Mouse (Mus musculus) heart, postnatal 0 days (tissue): ENCODE data around the gene Stap2. TPM values are rescaled to one million over a fixed set of nuclear protein-coding genes. Genes with fewer than 3 reads are reported as not detected.

Experiments
- ATAC-seq: fragments of 200-750 bp; cut with Nextera tagmentation; 2 replicates; pipeline ENCODE4 v1.8.0; 2017; ENCODE audit warnings: low read depth, moderate number of reproducible peaks, moderate library complexity; ENCODE audit not compliant: insufficient read depth
- DNase-seq: peaks from one replicate; pipeline ENCODE4 v3.0.0-alpha.2; 2016; ENCODE audit warnings: low spot score
- H3K27ac ChIP-seq: fragments of 300-500 bp; sonication (generic); 2 replicates; pipeline ENCODE4 v1.5.1; 2014; ENCODE audit warnings: low read depth, mild to moderate bottlenecking
- H3K27me3 ChIP-seq: fragments of 300-500 bp; sonication (generic); 2 replicates; pipeline ENCODE4 v1.6.1; 2014; ENCODE audit warnings: low read length, mixed read lengths; ENCODE audit not compliant: control insufficient read depth, insufficient read depth
- H3K36me3 ChIP-seq: fragments of 300-500 bp; sonication (generic); replicated peaks from 2 replicates; pipeline ENCODE4 v1.6.1; 2014; ENCODE audit warnings: low read length, mixed read lengths; ENCODE audit not compliant: control insufficient read depth, insufficient read depth
- H3K4me1 ChIP-seq: fragments of 300-500 bp; sonication (generic); 2 replicates; pipeline ENCODE4 v1.6.1; 2014; ENCODE audit warnings: antibody characterized with exemption; ENCODE audit not compliant: control insufficient read depth, insufficient read depth
- H3K4me2 ChIP-seq: fragments of 300-500 bp; sonication (generic); 2 replicates; pipeline ENCODE4 v1.6.1; 2014; ENCODE audit warnings: low read depth, mild to moderate bottlenecking, low read length, moderate library complexity
- H3K4me3 ChIP-seq: fragments of 300-500 bp; sonication (generic); 2 replicates; pipeline ENCODE4 v1.5.1; 2014; ENCODE audit warnings: low read depth, low read length
- H3K9ac ChIP-seq: fragments of 300-500 bp; sonication (generic); replicated peaks from 2 replicates; pipeline ENCODE4 v1.6.1; 2014; ENCODE audit warnings: low read depth, low read length, mixed read lengths
- H3K9me3 ChIP-seq: fragments of 300-500 bp; sonication (generic); replicated peaks from 2 replicates; pipeline ENCODE4 v1.6.1; 2016; ENCODE audit warnings: low read length; ENCODE audit not compliant: control insufficient read depth
- CTCF ChIP-seq: IDR thresholded peaks from 2 replicates; pipeline ENCODE4 v1.5.1; 2016; ENCODE audit warnings: antibody characterized with exemption, control low read depth, low read depth
- EP300 ChIP-seq: IDR thresholded peaks from 2 replicates; pipeline ENCODE4 v1.6.1; 2016; ENCODE audit warnings: antibody characterized with exemption, low read depth
- WGBS: fragments of 180-500 bp; shearing (Covaris S2); extraction: QIAGEN DNeasy Blood & Tissue Kit; methylation state at CpG from one replicate; pipeline ENCODE4 v1.1.7; 2014; 5-methylcytosine and 5-hydroxymethylcytosine counted together
- polyA plus RNA-seq: library from polyadenylated mRNA; unstranded; fragments of >200 nt; fragmentation: Nextera tagmentation; extraction: Ambion mirVana; gene quantifications from 2 replicates; pipeline ENCODE4 v1.2.1, GENCODE M21; 2015
- total RNA-seq: library from RNA; depleted of rRNA; stranded (reverse); fragments of >200 nt; gene quantifications from 2 replicates; pipeline ENCODE4 v1.2.3, GENCODE M21; 2014; ENCODE audit warnings: low replicate concordance; rRNA removed

Stap2 gene
- total and polyA plus RNA-seq, 2 experiments from 2014 or later: 16.0 to 23.7 TPM

DNA sequence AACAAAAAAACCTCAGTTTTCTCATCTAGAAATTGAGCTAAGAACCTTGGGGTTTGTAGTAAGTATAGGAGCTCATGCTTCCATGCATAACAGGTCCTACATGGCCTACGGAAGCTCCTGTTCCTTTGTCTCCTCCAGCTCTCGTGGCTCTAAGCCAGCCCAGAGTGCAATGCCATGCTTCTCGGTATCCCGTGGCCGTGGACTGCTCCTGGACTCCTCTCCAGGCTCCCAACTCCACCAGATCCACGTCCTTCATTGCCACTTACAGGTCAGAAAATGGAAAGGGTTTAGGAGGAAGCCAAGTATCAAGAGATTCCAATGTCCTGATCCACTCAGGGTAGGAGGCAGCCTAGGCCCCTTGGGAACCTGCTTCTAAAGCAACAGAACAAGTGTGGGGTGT lies 51.6 kb downstream of the Stap2 start:
- H3K9ac ChIP-seq: no peak overlapping the region
- no peak overlapping the region for H3K4me2 ChIP-seq
- H3K4me1 ChIP-seq: peaks cover 4% of the 10 kb centered on the region; the same call in 1 of the 2 replicates
- no peaks in the 10 kb centered on the region for H3K9me3 ChIP-seq
- ATAC-seq (no peak), DNase-seq (no peak)
- no peaks in the 10 kb centered on the region for H3K36me3 ChIP-seq
- H3K27me3 ChIP-seq: peaks cover 21% of the 10 kb centered on the region; the same call in 1 of the 2 replicates
- no peak overlapping the region for H3K4me3 ChIP-seq
- H3K27ac ChIP-seq: no peak overlapping the region
- TF ChIP-seq CTCF (no peak), EP300 (no peak)
- 58% methylated on average over 6 of the region's 6 CpGs for WGBS

DNA sequence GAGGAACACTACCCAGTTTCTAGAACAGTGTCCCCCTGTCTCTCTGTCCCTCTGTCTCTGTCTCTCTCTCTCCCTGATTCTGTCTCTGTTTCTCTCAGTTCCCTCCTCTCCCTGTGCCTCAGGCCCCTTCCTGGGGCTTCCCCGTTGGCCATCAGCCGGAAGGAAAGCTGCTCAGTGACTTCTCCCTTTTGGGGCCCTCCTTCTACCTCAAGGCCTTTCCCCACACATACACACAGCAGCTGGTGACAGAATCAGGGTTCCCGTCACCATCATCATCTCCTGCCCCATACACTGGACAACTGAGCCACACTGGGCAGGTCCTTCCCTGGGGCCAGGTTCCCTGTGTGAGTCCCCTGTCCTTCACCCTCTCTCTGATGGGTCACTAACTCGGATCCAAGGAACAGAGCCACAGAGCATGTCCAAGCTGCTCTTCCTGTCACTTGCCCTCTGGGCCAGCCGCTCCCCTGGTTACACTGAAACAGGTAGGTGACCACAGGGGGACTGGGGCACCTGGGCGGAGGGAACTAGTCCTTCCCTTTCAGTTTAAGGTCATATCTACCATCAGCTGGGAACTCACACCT lies 52.8 kb downstream of the Stap2 start, which contains the start of gene Ebi3:
Ebi3 (plus strand) TSS at position 194 of the 581 bp plus-strand sequence.
- no peaks in the 10 kb centered on the region for H3K36me3 ChIP-seq
- no peak within 1 kb of the TSS for H3K27ac ChIP-seq
- no peak within 1 kb of the TSS for H3K4me2 ChIP-seq
- no peak for TF ChIP-seq CTCF
- no peak for TF ChIP-seq EP300
- no peak within 1 kb of the TSS for H3K4me3 ChIP-seq
- no peaks in the 10 kb centered on the region; the same call in 1 of the 2 replicates for H3K4me1 ChIP-seq
- ATAC-seq (no peak), DNase-seq (no peak)
- H3K27me3 ChIP-seq: peaks cover 21% of the 10 kb centered on the region; the same call in 1 of the 2 replicates
- no peak within 1 kb of the TSS for H3K9ac ChIP-seq
- WGBS: 52% methylated on average over 6 of the region's 6 CpGs
- H3K9me3 ChIP-seq: no peaks in the 10 kb centered on the region

DNA sequence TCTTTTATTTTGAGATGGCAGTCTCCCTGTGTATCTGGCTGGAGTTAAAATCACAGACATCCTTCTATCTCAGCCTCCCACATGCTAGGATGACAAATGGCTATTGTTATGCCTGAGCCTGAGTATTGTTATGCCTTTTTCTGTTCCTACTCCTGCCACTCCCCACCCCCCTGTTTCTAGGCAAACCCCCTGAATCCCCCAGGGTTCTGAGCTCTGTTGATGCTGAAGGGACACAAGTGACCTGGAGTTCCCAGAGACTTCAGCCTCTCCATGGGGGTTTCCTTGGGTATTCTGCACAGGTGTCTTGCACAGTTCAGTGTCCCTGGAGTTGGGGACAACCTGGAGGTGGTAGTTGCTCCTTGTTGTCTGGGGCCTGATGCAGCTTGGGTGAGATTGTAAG lies 53.3 kb downstream of the Stap2 start:
- DNase-seq (no peak), ATAC-seq (no peak)
- Histone ChIP-seq H3K27me3 (peaks cover 21% of the 10 kb centered on the region; the same call in 1 of the 2 replicates), H3K36me3 (no peaks in the 10 kb centered on the region), H3K9me3 (no peaks in the 10 kb centered on the region), H3K4me2 (no peak overlapping the region), H3K9ac (no peak overlapping the region), H3K4me3 (no peak overlapping the region), H3K27ac (no peak overlapping the region), H3K4me1 (no peaks in the 10 kb centered on the region; the same call in 1 of the 2 replicates)
- TF ChIP-seq CTCF: no peak
- TF ChIP-seq EP300: no peak

DNA sequence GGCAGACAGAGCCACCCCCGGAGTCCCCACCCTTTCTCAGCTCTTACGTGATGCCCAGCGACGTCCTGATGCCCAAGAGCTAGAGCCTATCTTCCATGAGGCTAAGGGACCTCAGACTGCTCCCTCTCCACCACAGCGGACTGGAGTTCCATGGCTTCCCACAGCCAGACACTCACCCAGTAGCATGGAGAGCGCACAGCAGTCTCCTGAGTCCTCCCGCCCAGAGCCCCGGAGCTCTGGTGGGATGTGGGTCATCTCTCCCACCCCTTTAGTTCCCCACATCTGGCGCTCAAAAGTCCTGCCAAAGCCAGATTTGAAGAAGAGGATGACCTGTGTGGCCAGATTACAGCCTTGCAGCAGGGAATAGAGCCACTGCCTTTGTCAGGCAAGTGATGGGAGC lies 54.8 kb downstream of the Stap2 start:
- Histone ChIP-seq H3K9me3 (no peaks in the 10 kb centered on the region), H3K4me1 (no peaks in the 10 kb centered on the region), H3K27ac (no peak overlapping the region), H3K4me2 (no peak overlapping the region), H3K4me3 (no peak overlapping the region), H3K36me3 (no peaks in the 10 kb centered on the region), H3K27me3 (peaks cover 12% of the 10 kb centered on the region; the same call in 1 of the 2 replicates), H3K9ac (no peak overlapping the region)
- no peak for ATAC-seq
- WGBS: 70% methylated on average over 9 of the region's 9 CpGs
- TF ChIP-seq CTCF (no peak), EP300 (no peak)
- DNase-seq: no peak

DNA sequence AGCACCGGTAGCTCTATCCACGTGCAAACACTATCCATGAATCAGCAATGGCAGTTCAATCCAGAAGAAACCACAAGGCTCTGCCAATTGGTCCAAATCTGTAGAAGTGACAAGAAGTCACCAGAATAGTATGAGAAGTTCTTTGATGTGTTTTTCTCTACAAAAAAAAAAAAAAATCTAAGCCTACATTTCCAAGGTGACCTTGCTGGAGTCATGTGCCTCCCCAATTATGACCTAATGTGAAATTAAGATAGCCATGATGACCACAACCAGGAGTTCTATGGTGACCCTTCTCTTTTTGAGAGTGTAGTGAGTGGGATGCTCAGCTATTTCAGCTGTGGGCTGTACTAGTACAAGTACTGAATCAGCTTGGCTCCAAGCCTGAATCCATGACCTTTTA lies 56.0 kb downstream of the Stap2 start, which contains the start of gene Zfp119b:
Zfp119b (minus strand) TSS at position 101 of the 400 bp plus-strand sequence.
- Histone ChIP-seq H3K27ac (no peak within 1 kb of the TSS), H3K4me2 (no peak within 1 kb of the TSS), H3K9ac (no peak within 1 kb of the TSS), H3K36me3 (no peaks in the 10 kb centered on the region), H3K4me1 (no peaks in the 10 kb centered on the region), H3K9me3 (no peaks in the 10 kb centered on the region), H3K27me3 (peaks cover 4% of the 10 kb centered on the region; the same call in 1 of the 2 replicates), H3K4me3 (no peak within 1 kb of the TSS)
- TF ChIP-seq EP300 (no peak), CTCF (no peak)
- no peak for DNase-seq
- 79% methylated on average over 2 of the region's 2 CpGs for WGBS
- ATAC-seq: no peak

DNA sequence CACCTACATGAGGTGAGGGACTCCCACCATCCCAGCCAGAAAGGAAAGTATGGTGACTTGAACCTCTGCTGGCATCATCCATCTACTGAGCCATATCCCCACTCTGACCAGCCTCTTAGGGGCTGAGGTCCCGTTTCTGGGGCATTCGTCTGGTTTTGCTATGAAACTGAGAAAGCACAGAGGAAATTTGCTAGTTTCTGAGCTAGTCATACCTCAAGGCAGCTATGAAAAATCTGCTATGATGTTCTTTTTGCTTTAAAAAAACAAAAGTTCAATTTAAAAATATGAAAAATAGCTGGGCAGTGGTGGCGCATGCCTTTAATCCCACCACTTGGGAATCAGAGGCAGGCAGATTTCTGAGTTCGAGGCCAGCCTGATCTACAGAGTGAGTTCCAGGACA lies 56.7 kb downstream of the Stap2 start:
- ATAC-seq (no peak), DNase-seq (no peak)
- H3K36me3 ChIP-seq: no peaks in the 10 kb centered on the region
- no peaks in the 10 kb centered on the region for H3K4me1 ChIP-seq
- 80% methylated on average over 4 of the region's 4 CpGs for WGBS
- H3K4me3 ChIP-seq: no peak overlapping the region
- H3K27me3 ChIP-seq: no peaks in the 10 kb centered on the region
- H3K4me2 ChIP-seq: no peak overlapping the region
- H3K27ac ChIP-seq: no peak overlapping the region
- H3K9ac ChIP-seq: no peak overlapping the region
- H3K9me3 ChIP-seq: no peaks in the 10 kb centered on the region
- no peak for TF ChIP-seq EP300
- no peak for TF ChIP-seq CTCF

Other genes with a start within 250 kb of the Stap2 start
- gene Zfp119a, start 126.7 kb downstream of the Stap2 start, total RNA-seq: 0.08 and 4.4 TPM in 2 replicates
- 5.4 and 6.0 TPM in 2 replicates for gene Zfp119a, start 126.7 kb downstream of the Stap2 start, polyA plus RNA-seq
- gene Zfp959, start 113.5 kb downstream of the Stap2 start, total RNA-seq: 3.1 and 8.2 TPM in 2 replicates
- 7.3 and 7.4 TPM in 2 replicates for gene Zfp959, start 113.5 kb downstream of the Stap2 start, polyA plus RNA-seq
- gene Zfp119b, start 56.1 kb downstream of the Stap2 start, total RNA-seq: 2.9 and 3.8 TPM in 2 replicates
- gene Zfp119b, start 56.1 kb downstream of the Stap2 start, polyA plus RNA-seq: 5.6 and 6.8 TPM in 2 replicates
- gene Ebi3, start 52.9 kb downstream of the Stap2 start, total RNA-seq: not detected in 2 replicates
- 0.37 and 1.1 TPM in 2 replicates for gene Ebi3, start 52.9 kb downstream of the Stap2 start, polyA plus RNA-seq
- gene Yju2, start 46.5 kb downstream of the Stap2 start, total RNA-seq: 5.9 and 6.4 TPM in 2 replicates
- 12.3 and 12.8 TPM in 2 replicates for gene Yju2, start 46.5 kb downstream of the Stap2 start, polyA plus RNA-seq
- gene Shd, start 35.1 kb downstream of the Stap2 start, total RNA-seq: 7.5 and 11.7 TPM in 2 replicates
- gene Shd, start 35.1 kb downstream of the Stap2 start, polyA plus RNA-seq: 5.0 and 5.7 TPM in 2 replicates
- not detected in 2 replicates for gene Fsd1, start 19.1 kb downstream of the Stap2 start, total RNA-seq
- gene Fsd1, start 19.1 kb downstream of the Stap2 start, polyA plus RNA-seq: 0.26 and 0.51 TPM in 2 replicates
- gene Mpnd, start 127 bp upstream of the Stap2 start, total RNA-seq: 100 and 114 TPM in 2 replicates
- gene Mpnd, start 127 bp upstream of the Stap2 start, polyA plus RNA-seq: 42.5 and 42.9 TPM in 2 replicates
- gene Sh3gl1, start 31.1 kb upstream of the Stap2 start, total RNA-seq: 45.8 and 61.1 TPM in 2 replicates
- gene Sh3gl1, start 31.1 kb upstream of the Stap2 start, polyA plus RNA-seq: 43.5 and 49.5 TPM in 2 replicates
- 2.8 and 8.3 TPM in 2 replicates for gene Chaf1a, start 34.9 kb upstream of the Stap2 start, total RNA-seq
- 2.9 and 3.0 TPM in 2 replicates for gene Chaf1a, start 34.9 kb upstream of the Stap2 start, polyA plus RNA-seq
- gene Ubxn6, start 69.4 kb upstream of the Stap2 start, total RNA-seq: 67.5 and 68.1 TPM in 2 replicates
- 56.2 and 58.2 TPM in 2 replicates for gene Ubxn6, start 69.4 kb upstream of the Stap2 start, polyA plus RNA-seq
- gene Hdgfl2, start 74.0 kb upstream of the Stap2 start, total RNA-seq: 23.9 and 35.9 TPM in 2 replicates
- gene Hdgfl2, start 74.0 kb upstream of the Stap2 start, polyA plus RNA-seq: 52.1 TPM in 2 replicates
- 47.4 and 88.5 TPM in 2 replicates for gene Plin4, start 104.2 kb upstream of the Stap2 start, total RNA-seq
- 5.9 and 9.4 TPM in 2 replicates for gene Plin4, start 104.2 kb upstream of the Stap2 start, polyA plus RNA-seq
- gene Plin5, start 112.0 kb upstream of the Stap2 start, total RNA-seq: 23.3 and 58.8 TPM in 2 replicates
- gene Plin5, start 112.0 kb upstream of the Stap2 start, polyA plus RNA-seq: 55.7 and 58.3 TPM in 2 replicates
- 4.5 and 5.1 TPM in 2 replicates for gene Lrg1, start 116.4 kb upstream of the Stap2 start, total RNA-seq
- gene Lrg1, start 116.4 kb upstream of the Stap2 start, polyA plus RNA-seq: 9.0 and 10.0 TPM in 2 replicates
- 7.9 and 10.4 TPM in 2 replicates for gene Sema6b, start 134.8 kb upstream of the Stap2 start, total RNA-seq
- 0.81 and 0.93 TPM in 2 replicates for gene Sema6b, start 134.8 kb upstream of the Stap2 start, polyA plus RNA-seq
- gene Tnfaip8l1, start 156.9 kb upstream of the Stap2 start, total RNA-seq: 3.4 and 16.5 TPM in 2 replicates
- 4.9 and 5.6 TPM in 2 replicates for gene Tnfaip8l1, start 156.9 kb upstream of the Stap2 start, polyA plus RNA-seq
- gene Mydgf, start 178.3 kb upstream of the Stap2 start, total RNA-seq: 42.9 and 43.2 TPM in 2 replicates
- 50.2 and 52.0 TPM in 2 replicates for gene Mydgf, start 178.3 kb upstream of the Stap2 start, polyA plus RNA-seq
- 25.9 and 29.0 TPM in 2 replicates for gene Dpp9, start 213.3 kb upstream of the Stap2 start, total RNA-seq
- 12.6 and 13.3 TPM in 2 replicates for gene Dpp9, start 213.3 kb upstream of the Stap2 start, polyA plus RNA-seq